Mouse (Mus musculus): ENCODE measurements around the gene Cdyl.

Cdyl gene

DNA sequence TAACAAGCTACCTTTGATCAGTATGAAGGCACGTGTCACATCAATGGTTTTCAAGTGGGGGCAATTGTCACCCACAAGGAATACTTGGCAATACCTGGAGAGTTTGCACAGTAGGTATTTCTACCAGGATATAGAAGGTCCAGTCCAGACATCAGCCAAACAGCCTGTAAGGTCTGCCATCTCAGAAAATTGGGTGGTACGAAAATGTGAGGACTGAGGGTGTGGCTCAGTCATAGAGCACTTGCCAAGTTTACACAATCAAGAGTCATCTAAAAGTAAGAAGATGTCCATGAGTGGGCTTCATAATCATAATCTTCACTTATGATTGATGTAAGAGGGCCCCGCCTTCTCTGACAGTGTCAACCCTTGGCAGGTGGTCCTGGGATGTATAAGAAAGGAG, 29.9 kb downstream of the Cdyl start:
- DNase-seq (ENCODE audit: low spot score in 2 of 2), result no peak

- no peak for DNase-seq (ENCODE audit: low spot score in 2 of 2)
Observed at GRCm38 (mm10) chr13:35717658-35718057, 58.0 kb downstream of the Cdyl start.

- DNase-seq (ENCODE audit: low spot score in 2 of 2), result no peak
Observed at GRCm38 (mm10) chr13:35719581-35719980, 59.9 kb downstream of the Cdyl start.

DNA sequence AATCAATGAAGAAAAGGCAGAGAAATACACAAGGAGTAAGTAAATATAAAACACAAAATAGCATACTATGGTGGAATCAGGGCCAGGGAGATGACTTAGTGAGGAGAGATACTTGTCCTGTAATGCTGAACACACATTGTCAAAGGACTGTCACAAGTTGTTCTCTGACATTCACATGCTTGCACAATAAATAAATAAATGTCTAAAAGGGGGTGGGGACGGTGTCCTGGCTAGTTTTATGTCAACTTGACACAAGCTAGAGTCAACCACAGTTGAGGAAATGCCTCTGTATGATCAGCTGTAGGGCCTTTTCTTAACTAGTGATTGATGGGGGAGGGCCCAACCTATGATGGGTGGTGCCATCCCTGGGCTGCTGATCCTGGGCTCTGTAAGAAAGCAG, 63.4 kb downstream of the Cdyl start:
- DNase-seq (ENCODE audit: low spot score in 2 of 2), result no peak

GRCm38 (mm10) chr13:35726025-35726424, 66.4 kb downstream of the Cdyl start:
- DNase-seq (ENCODE audit: low spot score in 2 of 2), result no peak

DNA sequence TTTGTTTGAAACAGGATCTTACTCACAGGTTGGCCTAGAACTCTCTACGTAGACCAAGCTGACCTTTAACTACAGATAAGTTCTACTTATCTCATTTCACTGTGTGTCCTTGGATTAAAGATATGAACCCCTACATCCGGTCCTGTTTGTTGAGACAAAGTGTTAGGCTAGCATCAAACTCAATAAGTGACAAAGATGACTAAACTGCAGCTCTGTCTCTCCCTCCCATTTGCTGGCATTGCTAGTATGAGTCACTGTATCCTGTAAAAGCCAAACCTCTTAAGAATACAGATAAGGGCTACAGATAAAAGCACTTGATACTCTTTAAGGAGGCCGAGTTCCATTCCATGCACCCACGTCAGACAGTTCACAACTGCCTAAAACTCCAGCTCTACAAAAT, 72.5 kb downstream of the Cdyl start:
- DNase-seq (ENCODE audit: low spot score in 2 of 2), result no peak

DNA sequence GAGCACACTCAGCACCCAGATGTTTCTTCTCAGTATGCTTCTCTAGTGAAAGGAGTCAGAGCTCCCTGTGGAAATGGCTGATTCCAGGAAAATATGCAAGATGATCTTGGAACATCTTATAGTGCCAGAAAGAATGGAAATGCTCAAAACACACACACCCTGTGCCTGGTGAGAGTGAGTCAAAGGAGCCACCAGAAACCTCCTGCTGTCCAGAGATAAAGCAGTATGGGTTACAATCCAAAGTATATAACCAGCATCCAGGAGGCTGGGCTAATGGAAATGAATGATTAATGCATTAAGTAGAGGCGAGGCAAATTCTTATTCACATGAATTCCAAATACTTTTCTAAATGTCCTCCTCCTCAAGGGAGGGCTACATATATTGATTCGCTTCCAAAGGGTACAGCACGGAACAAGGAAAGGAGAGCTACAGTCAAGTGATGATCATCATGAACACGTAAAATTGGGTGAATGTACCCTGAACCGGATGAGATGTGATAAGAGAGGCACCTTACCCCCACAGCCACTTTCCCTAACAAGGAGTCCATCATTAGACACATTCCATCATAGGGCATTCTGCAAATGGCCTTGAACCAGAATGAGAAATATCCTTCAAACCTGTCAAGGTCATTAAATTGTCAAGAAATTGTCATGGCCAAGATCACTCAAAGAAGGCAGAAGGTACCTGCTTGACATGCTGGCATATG, 73.4 kb downstream of the Cdyl start:
- DNase-seq (ENCODE audit: low spot score in 2 of 2), result no peak

DNA sequence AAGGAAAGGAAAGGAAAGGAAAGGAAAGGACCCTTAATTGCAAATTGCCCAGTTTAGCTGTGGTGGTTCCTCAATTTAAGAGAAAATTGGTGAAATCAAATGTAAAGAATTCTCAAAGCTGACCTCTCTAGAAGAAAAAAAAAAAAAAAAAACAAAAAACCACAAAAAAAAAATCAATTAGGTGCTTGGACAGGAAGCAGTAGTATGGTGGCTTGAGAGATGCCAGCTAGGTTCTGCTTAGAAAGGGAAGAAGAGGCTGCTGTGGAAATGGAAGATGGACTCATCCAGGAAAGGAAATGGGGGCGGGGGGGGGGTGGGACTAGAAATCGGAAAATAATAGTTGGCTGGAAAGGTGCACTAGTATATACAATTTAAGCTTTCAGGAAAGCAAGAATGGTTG, 77.9 kb downstream of the Cdyl start:
- no peak for DNase-seq (ENCODE audit: low spot score in 2 of 2)

GRCm38 (mm10) chr13:35738210-35738609, 78.6 kb downstream of the Cdyl start:
- DNase-seq (ENCODE audit: low spot score in 2 of 2), result no peak

- DNase-seq (ENCODE audit: low spot score in 2 of 2), result no peak
Observed at GRCm38 (mm10) chr13:35739473-35739872, 79.8 kb downstream of the Cdyl start.

- DNase-seq (ENCODE audit: low spot score in 2 of 2), result peak in 1 of 2 experiments; percentile 17
Observed at GRCm38 (mm10) chr13:35740301-35741039, 80.8 kb downstream of the Cdyl start.

DNA sequence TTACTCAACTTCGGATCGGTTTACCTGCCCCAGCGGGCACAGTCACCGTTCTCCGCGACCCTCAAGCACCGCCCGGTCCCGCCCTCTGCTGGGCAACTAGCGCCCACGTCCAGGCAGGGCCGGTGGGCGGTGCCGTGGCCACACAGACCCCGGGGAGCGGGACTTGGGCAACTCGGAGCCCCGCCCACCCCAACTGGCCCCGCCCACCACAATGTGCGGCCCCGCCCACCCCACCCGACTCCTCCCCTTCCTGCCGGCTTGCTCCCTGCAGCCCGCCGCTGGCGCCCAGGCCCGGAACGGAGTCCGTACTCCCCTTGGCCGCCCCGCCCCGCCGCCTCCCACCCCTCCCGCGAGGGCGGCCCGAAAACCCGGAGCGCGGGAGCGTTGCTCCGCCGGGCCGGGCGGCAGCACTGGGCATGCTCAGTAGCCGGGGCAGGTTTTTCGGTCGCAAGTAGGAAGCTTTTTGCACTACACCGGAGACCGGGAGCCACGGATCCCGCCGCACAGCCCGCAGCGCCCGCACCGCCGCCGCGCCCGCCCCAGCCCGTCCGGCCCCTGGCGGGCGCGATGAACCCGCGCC, 81.5 kb downstream of the Cdyl start:
- peak; percentile 69 to 78 for DNase-seq (ENCODE audit: low spot score in 2 of 2)

DNA sequence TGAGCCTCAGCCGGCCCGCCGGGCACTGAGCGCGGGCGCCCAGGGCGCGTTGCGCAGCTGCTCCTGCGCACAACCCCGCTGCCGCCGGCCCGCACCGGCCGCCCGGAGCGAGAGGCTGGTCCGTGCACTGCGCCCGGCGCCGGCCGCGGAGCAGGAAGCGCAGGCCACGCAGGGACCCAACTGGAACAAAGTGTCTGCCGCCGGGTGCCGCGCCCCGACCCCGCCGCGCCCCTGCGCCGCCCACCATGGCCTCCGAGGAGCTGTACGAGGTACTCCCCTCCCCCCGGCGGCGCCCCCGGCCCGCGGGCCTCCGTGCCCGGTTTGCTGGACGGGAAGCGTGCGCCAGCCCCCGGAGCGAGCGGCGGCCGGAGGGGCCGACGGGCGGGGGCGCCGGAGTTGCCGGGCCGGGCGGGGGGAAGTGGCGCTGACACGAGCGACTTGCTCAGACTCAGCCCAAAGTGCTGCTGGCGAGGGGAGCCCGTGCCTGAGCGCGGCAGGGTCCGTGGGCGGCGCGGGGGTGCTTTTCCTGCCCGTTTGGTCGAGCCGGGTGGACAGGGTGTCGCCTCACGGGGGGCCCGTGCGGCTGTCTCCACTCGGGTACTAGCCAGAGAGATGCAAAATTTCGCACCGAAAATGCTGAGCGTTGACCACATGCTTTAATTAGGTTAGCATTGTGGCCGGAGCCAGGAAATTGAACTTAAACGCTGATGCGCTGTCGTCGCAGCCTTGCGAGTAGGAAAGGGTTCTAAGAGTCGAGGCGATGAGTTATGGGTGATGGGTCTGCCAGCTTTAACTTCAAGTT, 82.2 kb downstream of the Cdyl start:
- peak; percentile 44 to 49 for DNase-seq (ENCODE audit: low spot score in 2 of 2)

DNA sequence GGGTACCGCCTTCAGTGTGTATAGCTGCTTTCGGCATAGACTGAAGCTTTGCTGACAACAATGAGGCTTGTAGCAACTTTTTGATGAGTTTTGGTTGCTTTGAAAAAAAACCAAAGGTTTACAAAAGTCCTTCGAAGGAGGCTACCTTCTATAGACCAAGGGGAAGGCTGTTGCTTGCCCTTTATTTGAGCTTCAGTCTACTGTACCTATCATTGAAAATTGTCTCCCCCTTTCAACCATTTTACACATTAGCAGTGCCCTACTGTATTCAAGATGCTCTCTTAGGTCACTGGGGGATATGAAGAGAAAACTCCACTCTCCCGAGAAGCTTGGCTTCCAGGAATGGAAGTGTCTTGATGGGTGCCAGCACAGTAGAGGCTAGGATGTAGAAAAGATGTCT, 83.1 kb downstream of the Cdyl start:
- DNase-seq (ENCODE audit: low spot score in 2 of 2), result no peak

DNA sequence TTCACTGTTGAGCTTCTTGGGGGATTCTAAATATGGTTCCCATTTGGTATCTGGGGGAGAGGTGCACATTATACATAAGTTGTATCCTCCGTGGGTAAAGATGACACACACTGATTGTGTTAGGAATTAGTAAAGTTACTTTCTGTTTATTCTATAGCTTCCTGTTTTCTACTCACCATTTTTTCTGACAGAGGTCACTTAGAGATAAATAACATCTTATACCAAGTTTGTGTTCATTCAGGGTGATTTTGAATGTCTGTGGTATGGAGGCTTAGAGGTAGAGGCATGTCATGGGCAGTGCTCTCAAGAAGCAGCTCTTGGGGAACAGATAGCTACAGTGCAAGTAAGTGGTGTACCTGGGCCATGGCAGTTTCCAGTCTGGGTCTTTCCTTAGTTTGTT, 83.6 kb downstream of the Cdyl start:
- no peak for DNase-seq (ENCODE audit: low spot score in 2 of 2)

DNA sequence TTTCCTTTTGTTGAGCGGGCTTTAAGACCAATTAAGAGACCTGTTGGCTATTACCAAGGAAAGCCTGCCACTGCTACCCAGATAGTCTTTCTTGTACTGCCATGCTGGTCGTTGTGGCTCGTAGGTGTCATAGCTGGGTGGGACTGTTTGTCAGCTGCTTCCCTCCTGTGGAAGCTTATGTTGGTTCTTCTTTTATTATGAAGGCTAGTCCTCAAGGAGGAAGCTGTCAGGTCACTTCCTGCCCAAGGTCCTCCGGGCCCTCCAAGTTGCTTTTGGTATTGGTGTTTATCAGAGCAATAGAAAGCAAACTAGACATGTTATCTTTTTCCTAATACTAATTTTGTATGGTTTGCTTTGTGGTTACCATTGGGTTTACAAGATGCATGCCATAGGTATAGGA, 89.6 kb downstream of the Cdyl start:
- DNase-seq (ENCODE audit: low spot score in 2 of 2), result no peak

DNA sequence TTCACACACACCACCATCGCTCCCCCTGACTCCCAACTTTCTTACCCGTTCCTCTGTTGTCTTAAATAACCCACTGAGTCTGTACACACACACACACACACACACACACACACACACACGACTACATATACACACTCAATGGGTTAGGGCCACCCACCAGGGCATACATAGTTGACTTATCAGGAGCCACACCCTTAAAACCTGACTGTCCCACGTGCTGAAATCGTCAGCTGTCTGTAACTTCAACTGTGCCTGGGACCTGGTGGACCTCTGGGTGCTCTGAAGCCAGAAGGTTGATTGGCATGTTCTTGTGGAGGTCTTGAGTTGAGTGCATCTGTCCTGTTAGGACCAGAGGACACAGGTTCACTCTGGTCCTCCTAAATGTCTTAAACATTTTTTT, 90.0 kb downstream of the Cdyl start:
- no peak for DNase-seq (ENCODE audit: low spot score in 2 of 2)

- no peak for DNase-seq (ENCODE audit: low spot score in 2 of 2)
Observed at GRCm38 (mm10) chr13:35752046-35752445, 92.4 kb downstream of the Cdyl start.

DNA sequence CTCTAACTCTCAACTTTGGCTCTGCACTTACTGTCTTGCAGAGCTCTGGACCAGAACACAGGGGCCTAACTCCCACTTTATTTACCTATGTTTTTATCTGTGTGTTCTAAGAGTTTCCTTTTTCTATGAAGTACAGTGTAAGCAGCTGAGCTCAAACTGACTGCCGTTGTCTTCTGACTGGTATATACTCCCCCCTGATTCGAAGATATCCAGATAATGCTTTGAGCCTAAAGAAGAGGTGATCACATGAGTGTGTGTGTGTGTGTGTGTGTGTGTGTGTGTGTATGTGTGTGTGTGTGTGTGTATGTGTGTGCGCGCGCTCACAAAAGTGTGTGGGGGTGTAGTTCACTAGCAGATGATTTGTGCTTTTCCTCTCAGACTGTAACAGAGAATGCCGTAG, 95.4 kb downstream of the Cdyl start:
- no peak for DNase-seq (ENCODE audit: low spot score in 2 of 2)

- no peak for DNase-seq (ENCODE audit: low spot score in 2 of 2)
Observed at GRCm38 (mm10) chr13:35755655-35756283, 96.1 kb downstream of the Cdyl start.

DNA sequence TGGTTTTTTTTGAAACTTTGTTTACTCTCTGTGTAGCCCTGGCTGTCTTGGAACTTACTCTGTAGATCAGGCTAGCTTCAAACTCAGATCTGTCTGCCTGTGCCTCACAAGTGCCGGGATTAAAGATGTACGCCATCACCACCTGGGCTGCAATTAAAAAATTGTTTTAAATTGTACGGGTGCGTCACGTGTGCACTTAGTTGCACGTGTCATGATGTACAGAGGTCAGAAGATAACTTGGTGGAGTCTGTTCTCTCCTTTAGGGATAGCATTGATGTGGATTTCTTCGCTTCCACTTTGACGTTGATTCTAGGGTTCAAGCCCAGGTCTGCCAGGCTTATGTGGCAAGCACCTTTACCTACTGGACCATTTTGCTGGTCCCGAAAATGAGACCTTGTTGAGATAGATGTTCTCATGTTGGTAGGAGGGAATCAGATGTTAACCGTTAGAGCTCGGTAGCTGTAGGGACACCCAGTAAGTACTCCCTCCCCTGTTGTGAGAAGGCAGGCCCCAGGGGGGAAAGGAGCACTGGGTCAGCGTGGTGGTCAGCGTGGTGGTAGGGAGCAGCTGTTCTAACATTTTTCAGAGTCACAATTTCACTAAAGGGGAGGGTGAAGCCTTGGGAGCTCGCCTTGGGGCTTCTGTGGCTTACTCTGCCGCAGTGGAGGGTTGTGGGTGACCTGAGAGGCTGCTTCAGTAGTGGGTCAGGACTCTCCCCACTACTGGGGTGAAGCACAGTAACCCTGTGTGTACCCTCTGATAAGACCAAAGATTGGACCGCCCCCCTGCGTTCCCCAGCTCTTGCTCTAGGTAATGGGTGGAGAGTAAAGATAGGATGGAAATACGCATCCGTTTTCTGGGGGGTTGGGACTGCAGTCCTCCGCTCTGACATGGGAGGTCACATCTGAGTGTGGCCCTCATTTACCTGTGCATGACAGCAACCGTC, 97.0 kb downstream of the Cdyl start:
- DNase-seq (ENCODE audit: low spot score in 2 of 2), result no peak
